Mouse (Mus musculus): Measurements from ENCODE around the gene 1700018B08Rik.

DNA sequence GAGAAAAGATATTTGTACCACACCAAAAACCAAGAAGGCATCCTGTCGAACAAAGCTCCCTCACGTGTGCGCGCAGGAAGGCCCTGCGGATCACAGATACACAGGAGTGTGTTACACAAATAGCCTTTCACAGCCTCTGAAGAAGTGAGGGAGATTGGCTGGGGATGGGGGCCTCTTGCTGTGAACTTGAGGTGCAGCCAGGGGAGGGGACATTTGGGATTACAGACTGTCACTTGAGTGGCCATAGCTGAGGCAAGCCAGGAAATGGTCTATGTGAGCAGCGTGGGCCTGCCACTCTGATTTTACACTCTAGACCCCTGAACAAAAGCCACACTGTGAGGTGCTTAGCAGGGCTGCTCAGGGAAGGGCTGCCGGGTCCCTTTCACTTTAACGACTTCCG, 32.4 kb downstream of the 1700018B08Rik start:
- no peak for TF ChIP-seq CTCF (IDR thresholded peaks at IDR 0.05; ENCODE audit: low read depth, low read length)
- no peak for TF ChIP-seq POLR2A (IDR thresholded peaks at IDR 0.05; ENCODE audit: insufficient read depth, low read length)
